Mouse (Mus musculus) adrenal gland, adult 8-10 months (tissue): ENCODE measurements around the gene Eif3k. TPM values are rescaled to one million over a fixed set of nuclear protein-coding genes. Genes with fewer than 3 reads are reported as not detected.

Experiments
- DNase-seq: peaks from one replicate; pipeline ENCODE4 v3.0.0; 2022
- total RNA-seq, 4 experiments: library from RNA; stranded (reverse); gene quantifications; 2 replicates each; pipeline ENCODE4 v1.2.4; 2022

Gene Eif3k
- total RNA-seq, 4 experiments from 2014 or later = 232 to 255 (median 240) TPM

DNA sequence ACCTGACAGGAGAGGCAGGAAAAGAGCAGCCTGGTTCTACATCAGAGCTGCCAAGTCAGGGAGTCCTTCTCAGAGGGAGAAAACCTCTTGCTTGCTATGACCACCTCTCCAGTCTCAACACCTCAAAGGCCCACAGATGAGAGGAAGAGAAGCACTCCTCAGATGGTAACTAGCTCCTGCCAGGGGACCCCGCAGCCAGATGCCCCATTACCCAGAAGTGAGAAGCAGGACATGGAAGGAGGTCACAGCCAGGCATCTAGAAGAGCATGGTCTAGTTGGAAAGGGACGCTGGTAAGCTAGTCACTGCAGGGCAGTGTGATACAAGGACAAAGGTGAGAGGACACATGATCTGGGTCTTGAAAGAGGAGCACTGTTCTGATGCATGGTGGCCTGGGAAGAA lies 47.8 kb downstream of the Eif3k start:
- DNase-seq = no peak

DNA sequence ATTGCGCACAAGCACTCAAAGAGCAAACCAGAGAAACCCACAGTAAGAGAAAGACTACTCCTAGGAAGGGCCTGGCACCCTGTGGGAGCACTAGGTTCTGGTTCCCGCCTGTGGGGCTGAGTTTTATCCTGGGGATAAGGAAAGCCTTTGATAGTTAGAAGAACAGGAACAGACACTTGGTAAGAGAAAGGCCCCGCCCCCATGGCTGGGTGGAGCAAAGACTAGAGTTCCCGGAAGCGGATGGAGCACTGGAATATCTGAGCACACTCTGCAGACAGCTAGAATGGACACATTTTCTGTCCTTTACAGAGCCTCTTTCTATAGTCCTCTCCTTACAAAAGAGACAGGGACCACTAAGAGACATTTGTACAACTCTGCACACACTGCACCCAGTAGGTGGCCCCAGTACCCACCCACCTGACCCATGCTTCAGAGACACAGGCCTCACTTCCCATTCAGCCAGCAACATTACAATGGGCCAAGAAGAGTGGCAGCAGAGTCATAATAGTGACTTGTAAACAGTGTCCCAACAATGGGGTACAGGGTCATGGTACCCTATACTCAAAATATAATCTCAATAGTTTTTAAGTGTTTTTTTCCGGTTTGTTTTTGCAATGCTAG lies 49.1 kb downstream of the Eif3k start:
- DNase-seq = no peak

GRCm38 (mm10) chr7:28931695-28932039 lies 50.0 kb downstream of the Eif3k start:
- DNase-seq = no peak

DNA sequence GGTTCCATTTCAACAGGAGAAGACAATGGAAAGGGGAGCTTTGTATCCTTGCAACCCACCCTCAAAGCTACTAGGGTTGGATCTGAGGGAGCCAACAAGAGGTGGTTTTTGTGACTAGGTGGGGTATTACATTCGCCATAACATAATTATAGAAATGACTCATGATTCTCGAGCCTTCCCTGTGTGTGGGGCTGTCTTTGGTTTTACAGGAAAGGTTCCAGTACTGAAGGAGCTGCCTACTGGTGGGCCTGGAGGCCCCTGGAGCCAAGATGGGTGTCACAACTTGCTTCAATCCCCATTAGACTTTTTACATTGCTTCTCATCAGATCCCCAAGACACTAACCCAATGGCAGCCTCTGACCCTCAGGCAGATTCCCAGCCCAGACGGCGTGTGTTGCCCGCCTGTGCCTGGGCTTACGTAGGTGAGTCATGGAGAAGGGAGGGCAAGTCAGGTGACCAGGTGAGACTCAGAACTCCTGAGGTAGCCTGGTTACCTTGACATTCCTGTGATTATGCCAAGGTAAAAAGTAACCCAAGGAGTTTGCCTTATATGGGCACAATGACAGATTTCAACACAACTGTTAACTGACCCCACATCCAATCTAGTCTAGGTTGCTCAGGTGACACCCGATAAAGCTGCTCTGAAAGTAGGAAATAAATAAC lies 50.5 kb downstream of the Eif3k start:
- no peak for DNase-seq

GRCm38 (mm10) chr7:28930320-28931031 lies 51.2 kb downstream of the Eif3k start:
- DNase-seq = no peak

DNA sequence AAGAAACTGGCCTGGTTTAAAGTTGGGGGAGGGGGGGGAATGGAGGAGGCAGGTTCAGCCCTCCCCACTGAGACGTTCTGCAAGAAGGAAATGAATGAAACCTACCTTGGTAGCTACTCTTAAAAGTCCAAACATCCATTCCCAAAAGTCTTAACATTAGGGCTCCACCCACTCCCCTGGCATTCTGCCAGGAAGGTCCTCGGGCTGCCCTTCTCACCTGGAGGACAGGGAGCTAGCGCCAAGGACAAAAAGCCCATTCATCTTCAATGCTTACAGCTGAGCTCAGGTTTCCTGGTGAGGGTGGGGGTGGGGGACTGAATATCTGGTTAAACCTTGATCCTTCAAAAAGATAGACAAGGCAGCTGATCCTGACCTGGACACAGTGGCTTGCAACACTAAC lies 52.3 kb downstream of the Eif3k start:
- DNase-seq = no peak

DNA sequence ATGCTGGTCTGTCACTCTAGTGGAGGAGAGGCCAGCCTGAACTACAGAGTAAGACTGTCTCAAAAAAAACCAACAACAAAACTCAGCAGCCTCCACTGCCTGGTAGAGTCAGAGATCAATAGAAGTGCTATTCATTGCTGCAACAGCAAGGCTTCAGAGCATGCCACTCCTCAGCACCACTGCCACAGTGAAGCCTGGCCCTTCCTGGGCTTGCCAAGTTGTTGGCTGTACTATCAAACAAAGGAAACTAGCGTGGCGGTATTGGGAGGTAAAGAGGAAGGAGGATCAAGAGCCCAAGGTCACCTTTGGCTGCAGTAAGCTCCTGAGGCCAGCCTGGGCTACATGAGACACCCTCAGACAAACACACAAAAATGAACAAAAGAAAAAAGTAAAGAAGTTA lies 55.5 kb downstream of the Eif3k start:
- no peak for DNase-seq

DNA sequence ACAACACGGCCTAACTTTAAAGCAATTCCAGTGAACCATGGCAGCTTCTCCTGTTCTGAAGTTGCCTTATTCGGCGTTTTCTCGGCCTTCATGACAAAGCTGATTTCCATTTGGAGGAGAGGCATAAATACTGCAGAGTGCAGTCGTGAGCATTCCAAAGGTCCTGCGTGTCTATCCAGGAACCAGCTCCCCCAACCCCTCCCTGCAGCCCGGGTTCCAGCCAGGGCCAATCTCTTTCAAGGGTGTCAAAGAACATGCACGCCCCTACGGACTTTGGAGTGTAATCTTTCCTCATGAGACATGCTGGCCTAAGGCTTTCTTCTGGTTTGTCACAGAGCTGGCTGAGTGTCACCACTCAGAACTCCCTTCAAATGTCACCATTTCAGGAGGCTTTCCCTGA lies 56.3 kb downstream of the Eif3k start:
- DNase-seq = peak; percentile 81

DNA sequence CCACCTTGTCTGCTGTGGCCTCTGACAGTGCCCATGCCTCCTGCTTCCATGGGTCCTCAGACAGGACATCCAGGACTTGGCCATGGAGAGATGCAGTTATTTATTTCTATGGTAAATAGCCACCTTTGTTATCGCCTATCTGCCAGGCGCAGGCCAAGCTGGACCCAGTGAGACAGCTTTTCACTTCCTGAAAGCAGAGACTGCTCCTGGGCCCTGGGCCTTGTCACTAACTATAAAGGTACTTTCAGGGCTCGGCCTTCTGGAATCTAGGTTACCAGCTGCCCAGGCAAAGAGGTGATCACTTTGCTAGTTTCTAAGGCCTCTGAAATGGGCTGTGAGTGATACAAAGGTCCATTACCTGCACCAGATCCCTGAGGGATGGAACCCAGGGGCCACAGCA lies 56.9 kb downstream of the Eif3k start:
- no peak for DNase-seq

DNA sequence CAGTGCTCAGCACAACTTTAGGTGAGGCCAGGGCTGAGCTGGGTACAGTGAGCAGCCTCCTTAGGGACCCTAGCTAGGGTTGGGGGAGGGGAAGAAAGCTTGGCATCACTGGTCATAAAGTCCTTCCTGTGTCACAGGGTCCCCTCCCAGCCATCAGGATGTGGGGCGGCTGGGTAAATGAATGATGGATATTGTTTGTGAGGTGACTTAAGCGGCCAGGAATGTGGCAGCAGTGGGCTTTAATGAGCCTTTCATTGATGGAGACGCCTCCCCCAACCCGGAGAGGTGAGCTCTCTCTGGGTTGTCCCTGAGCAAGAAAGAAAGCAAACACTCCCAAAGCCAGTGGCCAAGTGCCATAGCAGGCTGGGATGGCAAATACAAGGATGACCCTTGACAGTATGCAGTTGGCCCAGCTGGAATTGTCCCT lies 57.8 kb downstream of the Eif3k start:
- no peak for DNase-seq

DNA sequence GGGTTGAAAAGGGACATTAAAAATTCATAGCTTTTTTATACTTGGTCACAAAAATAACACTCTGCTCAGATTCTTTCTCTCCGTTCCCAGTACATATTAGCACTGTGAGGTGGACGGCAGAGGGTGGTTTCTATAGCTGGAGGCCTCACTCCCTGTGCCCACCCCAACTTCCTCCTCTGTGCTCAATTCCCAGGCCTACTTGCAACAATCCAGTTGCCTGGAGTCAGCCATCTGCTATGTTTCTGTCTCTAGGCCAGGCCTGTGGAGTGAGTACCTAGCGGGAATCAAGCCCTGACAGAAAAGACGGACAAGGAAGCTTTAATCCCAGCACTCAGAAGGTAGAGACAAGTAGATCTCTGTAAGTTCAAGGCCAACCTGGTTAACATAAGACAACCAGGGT lies 59.1 kb downstream of the Eif3k start:
- no peak for DNase-seq

DNA sequence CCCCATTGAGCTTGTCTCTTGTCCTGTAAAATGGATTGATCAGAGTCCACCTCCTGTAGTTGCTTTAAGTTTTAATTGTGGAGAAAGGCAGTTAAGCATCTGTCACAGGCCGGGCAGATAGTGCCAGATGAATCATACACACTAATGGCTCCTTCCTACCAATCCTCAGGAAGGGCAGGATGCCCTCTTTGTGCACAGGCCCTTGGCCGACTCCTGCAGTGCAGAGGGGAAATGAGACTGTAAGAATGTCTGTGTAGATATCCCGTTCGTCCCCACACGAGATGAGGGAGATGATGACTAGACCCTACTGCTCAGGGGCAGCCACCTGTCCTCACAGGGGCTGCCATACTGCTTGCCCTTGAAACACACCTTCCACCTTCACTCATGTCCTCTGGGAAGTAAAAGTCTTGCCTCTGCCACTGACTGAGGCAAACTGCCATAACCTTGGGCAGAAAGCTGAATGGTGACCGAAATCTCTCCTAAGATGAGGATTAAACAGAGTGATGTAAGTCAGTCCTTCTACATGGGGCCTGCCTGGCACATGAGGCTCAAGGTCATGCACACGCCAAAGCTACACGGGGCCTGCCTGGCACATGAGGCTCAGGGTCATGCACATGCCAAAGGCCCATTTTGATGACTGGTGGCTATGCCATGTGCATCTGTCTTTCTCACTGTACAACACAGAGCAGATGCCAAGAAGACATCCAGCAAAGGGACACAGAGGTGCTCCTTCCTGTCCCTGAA lies 59.8 kb downstream of the Eif3k start:
- DNase-seq = peak; percentile 55

Other genes with a start within 250 kb of the Eif3k start
- gene Mrps12, start 240.0 kb downstream of the Eif3k start, total RNA-seq = 10 to 100 TPM; 76.5 to 92.2 (median 83.3) TPM
- 10 to 100 TPM; 18.0 to 26.2 (median 20.3) TPM for gene Sars2, start 239.9 kb downstream of the Eif3k start, total RNA-seq
- not detected for gene Ccer2, start 225.7 kb downstream of the Eif3k start, total RNA-seq
- gene Sirt2, start 215.1 kb downstream of the Eif3k start, total RNA-seq = 10 to 100 TPM; 73.9 to 96.2 (median 84.3) TPM
- 10 to 100 TPM; 32.0 to 52.2 (median 39.6) TPM for gene Nfkbib, start 214.4 kb downstream of the Eif3k start, total RNA-seq
- 1 to 10 TPM; 1.9 to 4.4 (median 2.8) TPM for gene Rinl, start 192.9 kb downstream of the Eif3k start, total RNA-seq
- 100 to 1,000 TPM; 331 to 473 (median 439) TPM for gene Hnrnpl, start 173.3 kb downstream of the Eif3k start, total RNA-seq
- gene Ech1, start 156.6 kb downstream of the Eif3k start, total RNA-seq = 100 to 1,000 TPM; 402 to 476 (median 431) TPM
- 10 to 100 TPM in 2 of 4 experiments, 1 to 10 TPM in 2; 6.6 to 34.6 (median 18.8) TPM for gene Lgals4, start 148.0 kb downstream of the Eif3k start, total RNA-seq
- gene Lgals7, start 118.0 kb downstream of the Eif3k start, total RNA-seq = 1 to 10 TPM in 1 of 4 experiments, not detected in 3; 1.2 TPM
- gene Capn12, start 100.4 kb downstream of the Eif3k start, total RNA-seq = under 1 TPM in 3 of 4 experiments, not detected in 1; 0.12 to 0.16 (median 0.15) TPM
- 100 to 1,000 TPM; 184 to 285 (median 233) TPM for gene Actn4, start 19.5 kb downstream of the Eif3k start, total RNA-seq
- 1 to 10 TPM; 1.4 to 3.9 (median 1.8) TPM for gene Map4k1, start 186 bp upstream of the Eif3k start, total RNA-seq
- gene Ryr1, start 143.3 kb upstream of the Eif3k start, total RNA-seq = under 1 TPM; 0.17 to 0.25 (median 0.22) TPM
- gene Rasgrp4, start 153.0 kb upstream of the Eif3k start, total RNA-seq = 1 to 10 TPM; 1.3 to 1.6 (median 1.4) TPM
- 10 to 100 TPM; 10.1 to 19.9 (median 14.7) TPM for gene Fam98c, start 174.4 kb upstream of the Eif3k start, total RNA-seq
- 1 to 10 TPM; 1.2 to 2.1 (median 1.7) TPM for gene Ggn, start 188.3 kb upstream of the Eif3k start, total RNA-seq
- 10 to 100 TPM in 2 of 4 experiments, 1 to 10 TPM in 2; 6.6 to 19.2 (median 12.7) TPM for gene Spred3, start 188.5 kb upstream of the Eif3k start, total RNA-seq
- gene Psmd8, start 198.8 kb upstream of the Eif3k start, total RNA-seq = 100 to 1,000 TPM; 167 to 191 (median 174) TPM
- 1 to 10 TPM in 1 of 4 experiments, under 1 TPM in 3; 0.73 to 1.6 (median 0.82) TPM for gene Catsperg1, start 232.2 kb upstream of the Eif3k start, total RNA-seq